Mouse (Mus musculus) brain, adult 2 months (tissue): Measurements from ENCODE around the gene Rps8.
A peak's percentile ranks its signal among the peaks of the same experiment; 100 is the strongest.
"Not testable (repeated sequence)": the region's sequence is repeated elsewhere in the genome, so short reads cannot be mapped to it uniquely, and the experiment has no call there.

ENCODE experiments used
- DNase-seq: peaks from one replicate; pipeline ENCODE4 v3.0.0; 2011; ENCODE audit warnings: low read depth, low spot score

Rps8 gene

DNA sequence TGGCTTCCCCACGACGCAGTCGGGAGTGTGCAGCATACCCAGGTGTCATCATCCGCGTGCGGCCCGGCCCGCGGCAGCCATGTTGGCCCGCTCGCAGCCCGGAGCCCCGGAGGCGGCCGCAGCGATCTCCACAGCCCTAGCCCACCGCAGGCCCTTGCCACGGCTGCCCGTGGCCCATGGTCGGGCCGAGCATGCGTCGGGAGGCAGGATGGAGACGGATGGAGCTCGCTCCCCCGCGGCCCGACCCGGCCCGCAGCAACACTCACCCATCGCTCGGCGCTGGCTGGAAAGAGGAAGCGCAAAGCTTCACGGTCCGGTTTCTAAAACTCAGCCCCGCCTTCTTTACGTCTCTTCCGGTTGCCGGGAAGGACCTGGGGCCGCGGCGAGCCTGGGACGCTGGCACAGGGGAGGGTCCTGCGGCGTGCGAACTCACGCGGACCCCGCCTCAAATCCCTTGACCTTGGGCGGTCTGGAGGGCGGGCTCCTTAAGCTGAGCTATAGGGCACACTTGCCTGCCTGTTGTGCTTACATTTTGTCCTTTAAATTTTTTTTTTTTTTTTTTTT, at the start of gene Rps8:
Rps8 (minus strand) TSS at position 452 of the 564 bp plus-strand sequence.
- DNase-seq, result peak; percentile 96

DNA sequence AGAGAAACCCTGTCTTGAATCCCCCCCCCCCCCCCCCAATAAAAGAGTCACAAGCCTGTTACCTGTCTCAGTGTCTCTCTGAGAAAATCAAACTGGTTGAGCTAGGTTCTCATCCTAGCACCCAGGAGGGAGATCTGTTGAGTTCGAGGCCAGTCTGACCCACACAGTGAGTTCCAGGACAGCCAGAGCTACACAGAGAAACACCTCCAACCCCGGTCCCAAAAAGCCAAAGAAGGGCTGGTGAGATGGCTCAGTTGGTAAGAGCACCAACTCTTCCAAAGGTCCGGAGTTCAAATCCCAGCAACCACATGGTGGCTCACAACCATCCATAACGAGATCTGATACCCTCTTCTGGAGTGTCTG, 46.9 kb upstream of the Rps8 start:
- DNase-seq, result no peak

DNA sequence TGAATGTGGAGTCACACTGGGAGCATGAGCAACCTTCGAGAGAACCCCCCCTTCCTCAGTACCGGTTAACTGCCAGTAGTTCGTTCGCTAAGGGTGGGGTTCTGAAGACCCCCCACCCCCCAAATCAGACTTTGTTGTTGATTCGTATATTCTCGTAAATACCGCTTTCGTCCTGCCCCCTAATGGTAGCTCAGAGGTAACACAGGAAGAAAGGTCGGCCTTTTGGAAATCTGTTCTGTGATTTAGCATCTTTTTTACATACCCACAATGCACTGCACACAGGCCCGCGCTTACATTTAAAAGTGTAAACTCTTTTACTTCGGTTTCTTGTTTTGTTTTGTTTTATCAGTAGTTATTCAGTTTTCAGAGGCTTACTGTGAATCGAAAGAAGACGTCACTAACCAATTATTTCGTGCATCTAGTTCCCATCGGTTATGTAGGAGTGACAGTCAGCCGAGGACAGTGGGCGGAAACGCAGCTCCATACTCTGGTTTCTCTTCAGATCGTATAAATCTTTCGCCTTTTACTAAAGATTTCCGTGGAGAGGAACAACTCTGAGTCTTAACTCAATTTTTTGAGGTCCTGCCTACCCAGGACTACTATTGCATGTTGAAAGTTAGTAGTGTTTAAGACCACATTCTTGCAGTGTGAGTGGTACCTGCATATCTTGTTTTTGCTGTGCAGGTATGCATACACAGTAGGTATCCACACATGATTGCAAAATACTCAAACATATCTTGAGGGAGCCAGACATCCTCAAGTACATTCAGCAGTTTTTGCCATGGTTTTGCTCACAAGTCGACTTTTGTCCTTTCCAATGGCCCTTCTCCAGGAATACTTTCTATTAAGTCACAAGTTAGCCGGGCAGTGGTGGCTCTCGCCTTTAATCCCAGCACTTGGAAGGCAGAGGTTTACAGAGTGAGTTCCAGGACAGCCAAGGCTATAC, 46.3 kb upstream of the Rps8 start:
- peak; percentile 76 for DNase-seq

DNA sequence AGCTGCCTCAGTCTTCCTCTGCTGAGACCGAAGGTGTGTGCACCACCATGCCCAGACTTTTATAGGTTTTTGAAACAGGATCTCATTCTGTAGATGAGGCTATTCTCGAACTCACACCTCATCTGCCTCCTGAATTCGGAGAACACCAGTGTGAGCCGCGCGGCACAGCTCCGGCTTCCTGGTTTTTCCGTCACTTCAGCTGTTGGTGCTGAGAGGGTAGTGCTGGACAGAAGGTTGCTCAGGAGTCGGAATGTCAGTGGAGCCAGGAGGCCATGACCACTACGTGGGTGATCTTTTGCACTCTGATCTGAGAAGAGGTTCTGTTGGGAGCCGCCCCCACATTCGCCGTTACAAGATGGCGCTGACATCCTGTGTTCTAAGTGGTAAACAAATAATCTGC, 35.8 kb upstream of the Rps8 start:
- DNase-seq, result no peak

DNA sequence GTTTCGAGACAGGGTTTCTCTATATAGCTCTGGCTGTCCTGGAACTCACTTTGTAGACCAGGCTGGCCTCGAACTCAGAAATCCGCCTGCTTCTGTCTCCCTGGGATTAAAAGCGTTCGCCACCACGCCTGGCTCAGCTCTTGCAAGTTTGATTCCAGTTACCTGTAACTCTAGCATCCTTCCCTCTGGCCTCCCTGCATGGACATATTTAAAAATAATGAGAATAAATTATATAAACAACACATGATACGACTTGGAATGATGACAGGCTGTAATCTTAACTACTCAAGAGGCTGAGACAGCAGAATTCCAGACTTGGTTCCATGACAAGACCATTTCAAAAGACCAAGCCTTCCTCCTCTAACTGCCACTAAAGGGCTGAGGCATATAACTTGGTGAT, 34.6 kb upstream of the Rps8 start:
- no peak for DNase-seq

DNA sequence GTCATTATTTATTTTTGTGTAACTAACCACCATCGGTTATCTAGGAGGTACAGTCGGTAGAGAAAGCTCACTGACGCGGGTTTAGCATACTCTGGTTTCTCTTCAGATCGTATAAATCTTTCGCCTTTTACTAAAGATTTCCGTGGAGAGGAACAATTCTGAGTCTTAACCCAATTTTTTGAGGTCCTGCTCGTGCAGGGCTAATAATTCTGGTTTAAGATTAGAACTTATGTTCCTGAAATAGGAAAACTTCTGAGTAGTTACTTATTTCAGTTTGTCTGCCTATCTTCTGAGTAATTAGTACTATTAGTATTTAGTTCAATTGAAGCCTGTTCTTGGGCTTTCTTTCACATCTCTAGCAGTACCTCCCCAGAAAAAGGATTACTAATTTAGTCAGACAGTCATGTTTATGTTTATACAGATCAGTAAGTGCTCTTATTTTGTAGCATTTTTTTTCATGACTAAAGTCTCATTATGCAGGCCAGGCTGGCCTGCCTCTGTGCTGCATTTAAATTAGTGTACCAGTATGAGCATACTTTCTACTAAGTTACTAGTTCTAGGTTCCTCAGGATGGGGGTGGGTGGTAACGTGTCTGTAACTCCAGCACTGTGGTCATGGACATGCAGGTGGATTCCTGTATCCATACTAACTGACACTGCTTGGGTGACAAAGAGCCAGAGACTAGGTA, 34.0 kb upstream of the Rps8 start:
- DNase-seq, result peak; percentile 72

DNA sequence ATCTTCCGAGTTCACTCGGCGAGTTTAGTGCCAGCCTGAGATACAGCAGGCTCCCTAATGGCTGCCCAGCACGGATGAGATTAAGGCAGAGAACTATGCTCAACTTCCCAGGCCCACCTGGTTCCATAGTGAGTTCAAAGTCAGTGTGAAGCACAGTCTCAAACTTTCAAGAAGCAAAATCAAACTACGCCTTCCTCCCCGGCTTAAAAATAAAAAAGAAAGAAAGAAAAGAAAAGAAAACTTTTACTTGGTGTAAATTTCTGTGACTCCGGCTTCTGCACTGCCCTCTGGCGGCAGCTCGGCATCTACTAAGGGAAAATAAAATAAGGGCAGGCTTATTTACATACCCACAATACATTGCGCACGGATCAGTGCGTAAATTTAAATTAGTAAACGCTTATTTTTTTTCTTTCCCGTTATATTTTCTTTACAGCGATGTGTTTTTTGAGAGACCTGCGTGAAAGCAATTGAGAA, 33.4 kb upstream of the Rps8 start:
- DNase-seq, result peak; percentile 89

DNA sequence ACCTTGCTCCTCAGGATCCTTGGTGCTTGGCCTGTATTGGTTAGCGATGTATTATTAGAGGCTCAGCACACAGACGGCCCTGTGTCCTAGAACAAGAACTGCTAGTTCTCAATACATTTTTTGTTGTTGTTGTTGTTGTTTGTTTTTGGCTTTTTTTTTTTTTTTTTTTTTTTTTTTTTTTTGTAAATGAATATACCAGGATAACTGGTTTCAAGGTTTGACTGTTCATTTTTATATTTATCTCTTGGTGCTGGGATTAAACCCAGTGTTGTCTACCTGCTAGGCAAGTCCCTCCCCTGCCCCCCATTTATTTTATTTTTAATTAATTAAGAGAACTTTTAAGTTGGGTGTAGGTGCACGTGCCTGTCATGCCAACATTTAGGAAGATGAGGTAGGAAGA, 32.9 kb upstream of the Rps8 start:
- DNase-seq, result no peak

DNA sequence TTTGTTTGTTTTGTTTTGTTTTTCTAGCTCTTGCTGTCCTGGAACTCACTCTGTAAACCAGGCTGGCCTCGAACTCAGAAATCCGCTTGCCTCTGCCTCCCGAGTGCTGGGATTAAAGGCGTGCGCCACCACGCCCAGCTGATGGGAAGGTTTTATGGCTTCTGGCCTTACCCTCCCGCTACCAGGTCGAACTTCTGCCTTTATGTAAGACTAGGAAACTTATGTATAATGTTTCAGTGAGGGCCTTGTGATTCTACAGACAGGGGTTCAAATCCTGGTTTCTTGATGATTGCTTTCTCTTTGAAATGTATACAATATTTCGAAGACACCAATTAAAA, 26.7 kb upstream of the Rps8 start:
- DNase-seq, result not testable (repeated sequence)

DNA sequence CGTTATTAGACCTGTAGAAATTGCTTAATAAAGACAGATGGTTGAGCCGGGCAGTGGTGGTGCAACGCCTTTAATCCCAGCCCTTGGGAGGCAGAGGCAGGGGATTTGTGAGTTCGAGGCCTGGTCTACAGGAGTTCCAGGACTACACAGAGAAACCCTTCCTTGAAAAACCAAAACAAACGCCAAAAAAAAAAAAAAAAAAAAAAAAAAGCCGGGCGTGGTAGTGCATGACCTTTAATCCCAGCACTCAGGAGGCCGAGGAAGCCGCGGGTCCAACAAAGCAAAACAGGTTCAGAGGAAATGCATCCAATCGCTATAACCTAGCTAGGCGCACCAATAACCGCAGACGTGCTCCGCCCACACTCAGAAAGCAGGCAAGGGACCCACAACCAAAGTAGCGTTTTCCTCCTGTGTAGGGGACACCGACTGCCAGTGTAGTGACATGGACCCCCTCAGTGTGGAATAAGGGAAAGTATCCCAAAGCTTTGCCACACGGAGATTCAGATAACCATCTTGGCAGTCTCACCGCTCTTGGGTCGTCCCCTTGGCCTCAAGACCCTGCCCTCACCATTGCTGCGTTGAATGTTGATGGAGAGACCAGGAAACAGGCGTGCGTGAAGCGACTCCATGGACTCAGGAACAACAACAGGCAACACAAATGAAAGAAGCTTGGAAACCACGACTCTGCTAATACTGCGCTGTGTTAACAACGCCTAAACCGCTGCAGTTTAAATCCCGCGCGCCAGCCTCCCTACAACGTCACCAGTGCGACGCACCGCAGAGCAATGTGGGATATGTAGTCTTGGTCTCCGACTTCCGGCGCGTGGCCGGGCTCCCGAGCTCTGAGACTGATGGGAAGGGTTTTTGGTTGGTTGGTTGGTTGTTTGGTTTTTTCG, 26.1 kb upstream of the Rps8 start, which contains the start of gene Kif2c:
Kif2c (minus strand) TSS at position 777 of the 896 bp plus-strand sequence.
- DNase-seq, result peak; percentile 96

DNA sequence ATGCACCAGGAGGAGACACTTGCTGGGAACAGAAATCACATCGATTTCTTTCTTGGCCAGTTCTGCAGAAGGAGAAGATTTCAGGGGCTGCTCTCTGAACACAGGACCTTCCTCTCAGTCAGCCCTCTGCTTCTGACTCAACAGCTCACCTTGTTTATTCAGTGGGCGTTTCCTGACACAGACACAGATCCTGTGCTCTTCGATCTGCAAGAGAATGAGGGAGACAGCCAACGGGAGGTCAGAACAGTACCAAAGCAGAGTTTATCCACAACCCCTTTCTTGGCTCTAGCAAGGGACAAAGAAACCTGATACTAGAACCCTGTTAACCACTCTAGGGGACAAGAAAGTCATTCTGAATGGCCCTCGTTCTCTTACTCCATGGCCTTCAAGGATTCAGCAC, 13.9 kb upstream of the Rps8 start:
- no peak for DNase-seq

DNA sequence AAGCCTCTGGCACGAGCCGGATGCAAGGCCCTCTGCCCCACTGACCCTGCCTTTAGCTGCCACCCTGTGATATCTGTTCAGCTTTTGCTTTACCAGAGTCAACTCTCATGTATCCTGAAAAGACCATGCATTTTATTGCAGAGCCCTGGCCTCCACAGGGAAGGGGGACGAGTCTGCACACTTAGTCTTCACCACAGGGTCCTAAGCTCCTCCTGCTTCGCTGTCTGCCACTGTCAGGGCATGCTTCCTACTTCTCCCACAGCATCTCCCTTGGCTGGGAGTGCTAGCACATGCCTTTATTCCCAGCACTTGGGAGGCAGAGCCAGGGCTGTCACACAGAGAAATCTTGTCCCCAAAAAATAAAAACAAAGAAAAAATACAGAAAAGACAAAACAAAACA, 5.1 kb upstream of the Rps8 start:
- no peak for DNase-seq

DNA sequence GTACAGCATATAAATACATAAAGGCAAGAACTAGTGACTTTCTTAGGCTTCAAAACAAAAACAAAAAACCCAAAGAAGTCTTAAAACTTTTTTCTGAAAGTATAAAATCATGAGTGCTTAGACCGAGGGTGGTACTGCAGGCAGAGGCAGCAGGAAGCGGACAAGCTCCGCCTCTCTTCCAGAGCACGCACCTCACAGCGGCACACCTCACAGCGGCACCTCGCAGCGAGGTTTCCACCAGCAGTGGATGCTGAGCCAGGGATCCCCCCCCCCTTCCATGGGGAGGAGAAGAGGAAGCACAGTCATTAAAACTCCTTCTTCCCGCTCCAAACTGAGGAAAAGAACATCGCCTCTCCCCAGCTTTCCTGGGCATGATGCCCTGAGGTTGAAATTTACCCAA, 3.6 kb upstream of the Rps8 start:
- DNase-seq, result no peak

DNA sequence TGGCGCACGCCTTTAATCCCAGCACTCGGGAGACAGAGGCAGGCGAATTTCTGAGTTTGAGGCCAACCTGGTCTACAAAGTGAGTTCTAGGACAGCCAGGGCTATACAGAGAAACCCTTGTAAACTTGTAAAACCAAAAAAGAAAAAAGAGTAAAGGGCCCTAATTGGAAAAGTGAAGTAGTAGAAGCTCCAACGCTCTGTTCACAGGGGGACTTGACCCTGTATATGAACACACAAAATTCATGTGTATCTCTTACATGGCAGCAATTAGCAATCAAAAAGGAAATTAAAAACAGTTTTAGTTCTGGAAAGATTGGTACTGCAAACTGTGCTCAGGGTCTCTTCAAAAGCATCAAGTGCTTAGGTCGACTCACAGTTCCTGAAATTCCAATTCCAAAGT, 329 bp upstream of the Rps8 start:
- DNase-seq, result no peak

DNA sequence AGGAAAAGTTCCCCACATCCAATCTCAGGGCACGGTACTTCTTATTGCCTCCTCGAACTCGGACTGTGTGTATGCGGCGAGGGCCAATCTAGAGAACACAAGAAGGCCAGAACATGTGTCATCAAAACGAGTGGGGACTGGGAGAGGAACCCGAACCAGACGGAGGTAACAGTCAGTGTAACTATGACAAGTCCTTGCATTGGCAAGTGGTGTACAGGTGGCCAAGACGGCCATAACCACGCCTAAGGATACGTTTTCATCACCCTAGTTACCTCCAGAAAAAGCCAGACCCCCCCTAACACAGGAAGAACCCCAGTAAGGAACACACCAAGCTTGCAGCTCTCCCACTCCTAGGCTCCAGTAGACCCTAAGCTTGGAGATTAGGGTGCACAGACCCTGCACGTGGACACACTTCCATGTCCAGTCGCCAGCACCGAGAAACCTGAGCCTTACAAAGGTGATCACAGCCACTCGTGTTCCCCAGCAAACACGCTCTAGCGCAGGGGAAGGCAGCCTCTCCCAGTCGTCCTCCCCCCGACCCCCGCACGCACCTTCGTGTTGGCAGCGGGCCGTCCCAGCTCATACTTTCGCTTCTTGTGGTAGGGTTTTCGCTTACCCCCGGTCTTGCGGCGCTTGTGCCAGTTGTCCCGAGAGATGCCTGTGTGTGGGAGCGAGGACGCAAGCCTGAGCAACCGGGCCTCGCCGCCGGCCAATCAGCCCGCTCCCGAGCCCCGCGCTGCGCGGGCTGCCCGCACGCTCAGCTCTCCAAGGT, 837 bp downstream of the Rps8 start:
- peak; percentile 57 for DNase-seq

DNA sequence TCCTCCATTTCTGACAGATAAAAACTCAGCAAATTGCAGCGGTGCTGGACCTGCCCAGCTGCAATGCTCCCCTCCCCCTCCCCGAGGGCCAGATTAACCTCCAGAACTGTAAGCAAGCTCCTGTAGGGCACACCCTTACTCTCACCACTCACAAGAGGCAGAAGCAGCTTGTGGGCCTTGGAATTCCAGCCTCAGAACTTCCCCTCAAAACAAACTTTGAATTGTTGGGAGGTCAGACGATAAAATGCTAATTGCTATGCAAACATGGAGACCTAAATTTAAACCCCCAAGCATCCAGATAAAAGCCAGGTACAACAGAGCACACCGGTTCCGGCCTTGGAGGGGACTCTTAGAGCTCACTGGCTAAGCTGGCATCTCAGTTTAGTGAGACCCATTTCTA, 3.3 kb downstream of the Rps8 start:
- no peak for DNase-seq

DNA sequence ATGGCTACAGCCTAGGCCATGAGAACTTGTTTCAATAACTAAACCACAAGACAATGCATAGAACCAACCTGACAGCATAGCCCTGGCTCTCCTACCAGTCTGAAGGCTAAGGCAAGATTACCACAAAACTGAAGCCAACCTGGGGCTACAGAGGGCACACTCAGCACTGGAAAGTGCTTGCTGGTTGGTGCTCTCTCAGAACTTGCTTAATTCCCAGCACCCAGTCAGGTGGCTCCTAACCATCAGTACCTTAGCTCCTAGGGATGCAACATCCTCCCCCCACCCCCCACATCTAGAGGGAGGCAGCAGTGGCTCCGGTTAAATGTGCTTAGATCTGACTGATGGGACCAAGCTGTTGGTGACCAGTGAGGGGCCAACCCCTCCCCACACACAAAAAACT, 4.6 kb downstream of the Rps8 start:
- no peak for DNase-seq

DNA sequence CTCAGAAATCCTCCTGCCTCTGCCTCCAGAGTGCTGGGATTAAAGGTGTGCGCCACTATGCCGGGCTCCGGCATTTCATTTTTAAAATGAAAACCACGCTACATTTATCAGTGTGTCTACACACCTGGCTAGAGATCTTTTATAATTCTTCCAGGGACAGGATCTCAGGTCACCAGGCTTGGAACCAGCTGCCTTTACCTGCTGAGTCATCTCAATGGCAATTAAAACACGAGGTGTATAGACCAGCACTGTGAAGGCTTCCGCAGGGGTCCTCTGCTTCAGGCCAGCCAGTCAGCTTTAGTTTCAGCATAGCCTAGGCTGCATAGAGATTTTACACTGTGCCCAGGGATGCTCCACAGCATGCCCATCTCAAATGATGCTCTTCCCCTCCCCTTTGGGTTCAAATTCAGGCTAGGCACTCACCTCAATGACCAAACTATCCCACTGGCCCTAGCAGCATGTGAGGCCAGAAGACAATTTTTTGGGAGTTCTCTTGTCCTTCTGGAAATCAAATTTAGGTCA, 5.8 kb downstream of the Rps8 start:
- no peak for DNase-seq

DNA sequence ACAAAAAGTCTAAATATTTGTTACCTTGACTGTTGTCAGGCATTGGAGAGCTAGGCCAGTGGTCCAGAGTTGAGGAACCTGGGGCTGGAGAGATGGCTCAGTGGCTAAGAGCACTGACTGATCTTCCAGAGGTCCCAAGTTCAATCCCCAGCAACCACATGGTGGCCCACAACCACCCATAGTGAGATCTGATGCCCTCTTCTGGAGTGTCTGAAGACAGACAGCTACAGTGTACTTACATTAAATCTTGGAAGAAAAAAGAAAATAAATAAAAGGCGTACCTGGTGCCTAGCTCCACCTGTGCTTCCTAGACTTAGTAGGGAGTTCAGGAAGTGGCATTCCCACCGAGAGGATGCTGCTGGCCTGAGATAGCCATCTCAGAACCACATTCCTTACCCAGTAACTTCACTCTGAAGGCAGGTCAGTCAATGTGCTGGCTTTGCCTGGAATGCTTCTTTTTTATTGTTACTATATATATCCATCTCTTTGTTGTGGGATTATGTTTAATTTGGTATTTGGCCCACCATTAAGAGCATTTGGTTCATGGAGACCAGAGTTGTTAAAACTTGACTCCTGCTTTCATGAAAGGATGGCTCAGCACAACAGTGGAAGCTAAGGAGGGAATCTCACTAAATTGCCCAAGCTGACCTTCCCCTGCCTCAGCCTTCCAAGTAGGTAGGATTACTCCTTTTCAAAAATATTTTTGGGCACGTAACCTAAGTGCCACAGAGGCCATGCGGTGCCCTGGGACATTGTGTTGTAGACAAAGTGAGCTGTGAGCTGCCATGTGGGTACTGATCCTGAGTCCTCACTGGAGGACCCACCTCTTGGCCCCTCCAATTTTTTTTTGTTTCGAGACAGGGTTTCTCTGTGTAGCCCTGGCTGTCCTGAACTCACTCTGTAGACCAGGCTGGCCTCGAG, 6.5 kb downstream of the Rps8 start:
- DNase-seq, result no peak

DNA sequence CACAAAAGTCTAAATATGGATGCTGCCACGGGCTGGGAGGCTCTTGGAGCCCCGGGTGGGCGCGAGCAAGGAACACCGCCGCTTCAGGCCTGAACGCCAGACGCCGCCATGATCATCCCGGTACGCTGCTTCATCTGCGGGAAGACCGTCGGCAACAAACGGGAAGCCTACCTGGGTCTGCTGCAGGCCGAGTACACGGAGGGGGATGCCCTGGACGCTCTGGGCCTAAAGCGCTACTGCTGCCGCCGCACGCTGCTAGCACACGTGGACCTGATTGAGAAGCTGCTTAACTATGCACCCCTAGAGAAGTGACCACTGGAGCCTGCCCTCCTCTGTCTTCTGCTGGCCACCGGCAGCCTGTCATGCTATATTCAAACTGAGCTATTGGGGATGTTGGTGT, 7.2 kb downstream of the Rps8 start:
- DNase-seq, result no peak
